Mouse (Mus musculus): Measurements from ENCODE around the gene Tuba3b.

- TF ChIP-seq CTCF (IDR thresholded peaks at IDR 0.05; ENCODE audit: borderline replicate concordance, insufficient read depth, low read depth, low read length) (no peak), POLR2A (IDR thresholded peaks at IDR 0.05; ENCODE audit: borderline replicate concordance, insufficient read depth, low read length) (no peak)
These were observed 6.9 kb upstream of the Tuba3b start for GRCm38 (mm10) chr6:145608693-145609092.
